Mouse (Mus musculus) hindbrain, postnatal 0 days (tissue): ENCODE data around the gene Slc18a2. TPM values are rescaled to one million over a fixed set of nuclear protein-coding genes. Genes with fewer than 3 reads are reported as not detected.

Experiments
- ATAC-seq: fragments of 200-750 bp; cut with Nextera tagmentation; 2 replicates; pipeline ENCODE4 v1.8.0; 2017; ENCODE audit warnings: mild to moderate bottlenecking, moderate TSS enrichment, moderate library complexity
- DNase-seq: peaks from one replicate; pipeline ENCODE4 v3.0.0-alpha.2; 2015; ENCODE audit warnings: low spot score
- H3K27ac ChIP-seq: fragments of 300-500 bp; sonication (generic); 2 replicates; pipeline ENCODE4 v1.5.1; 2014; ENCODE audit warnings: mild to moderate bottlenecking
- H3K27me3 ChIP-seq: fragments of 300-500 bp; sonication (generic); 2 replicates; pipeline ENCODE4 v1.6.1; 2014; ENCODE audit warnings: low read length, mixed read lengths; ENCODE audit not compliant: insufficient read depth
- H3K36me3 ChIP-seq: fragments of 300-500 bp; sonication (generic); 2 replicates; pipeline ENCODE4 v1.6.1; 2014; ENCODE audit warnings: low read length, mixed read lengths; ENCODE audit not compliant: insufficient read depth
- H3K4me1 ChIP-seq: fragments of 300-500 bp; sonication (generic); 2 replicates; pipeline ENCODE4 v1.6.1; 2014; ENCODE audit warnings: antibody characterized with exemption, low read length, mixed read lengths; ENCODE audit not compliant: insufficient read depth
- H3K4me2 ChIP-seq: fragments of 300-500 bp; sonication (generic); 2 replicates; pipeline ENCODE4 v1.6.1; 2014; ENCODE audit warnings: low read depth, mild to moderate bottlenecking, low read length, moderate library complexity, mixed read lengths
- H3K4me3 ChIP-seq: fragments of 300-500 bp; sonication (generic); 2 replicates; pipeline ENCODE4 v1.5.1; 2014; ENCODE audit warnings: low read length
- H3K9ac ChIP-seq: fragments of 300-500 bp; sonication (generic); replicated peaks from 2 replicates; pipeline ENCODE4 v1.6.1; 2014; ENCODE audit warnings: mild to moderate bottlenecking, low read length, moderate library complexity, mixed read lengths
- H3K9me3 ChIP-seq: fragments of 300-500 bp; sonication (generic); 2 replicates; pipeline ENCODE4 v1.6.1; 2016; ENCODE audit warnings: low read length, mixed read lengths
- CTCF ChIP-seq: IDR thresholded peaks from 2 replicates; pipeline ENCODE4 v1.5.1; 2016; ENCODE audit warnings: antibody characterized with exemption, control low read depth, low read depth
- WGBS: fragments of 180-500 bp; shearing (Covaris S2); extraction: QIAGEN DNeasy Blood & Tissue Kit; methylation state at CpG from one replicate; pipeline ENCODE4 v1.1.7; 2014; 5-methylcytosine and 5-hydroxymethylcytosine counted together
- polyA plus RNA-seq: library from polyadenylated mRNA; unstranded; fragments of >200 nt; fragmentation: Nextera tagmentation; extraction: Ambion mirVana; gene quantifications from 2 replicates; pipeline ENCODE4 v1.2.1, GENCODE M21; 2015
- total RNA-seq: library from RNA; depleted of rRNA; stranded (reverse); fragments of >200 nt; gene quantifications from 2 replicates; pipeline ENCODE4 v1.2.3, GENCODE M21; 2014

Gene Slc18a2
- total and polyA plus RNA-seq, 2 experiments from 2014 or later, result 13.7 to 21.3 TPM

DNA sequence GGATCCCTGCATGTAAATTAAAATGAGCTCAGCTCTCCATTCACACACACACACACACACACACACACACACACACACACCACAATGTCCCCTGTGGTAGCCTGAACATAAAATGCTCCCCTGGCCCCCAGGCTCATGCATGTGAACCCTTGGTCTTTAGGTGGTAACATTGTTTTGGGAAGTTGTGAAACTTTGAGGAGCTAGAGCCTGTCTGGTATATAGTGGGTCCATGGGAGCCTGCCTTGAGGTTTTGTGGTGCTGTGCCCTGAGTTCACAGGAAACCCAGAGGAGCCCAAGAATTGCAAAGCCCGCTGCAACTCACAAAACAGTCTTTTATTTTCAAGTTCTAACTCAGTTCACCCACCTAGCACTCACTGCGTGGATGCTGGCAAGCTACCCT lies 8.0 kb upstream of the Slc18a2 start:
- Histone ChIP-seq H3K36me3 (no peaks in the 10 kb centered on the region), H3K4me1 (no peaks in the 10 kb centered on the region), H3K9me3 (no peaks in the 10 kb centered on the region), H3K27ac (no peak overlapping the region), H3K4me2 (no peak overlapping the region), H3K4me3 (no peak overlapping the region), H3K9ac (no peak overlapping the region), H3K27me3 (no peaks in the 10 kb centered on the region)
- 65% methylated on average over 2 of the region's 2 CpGs for WGBS
- TF ChIP-seq CTCF, result no peak
- DNase-seq, result no peak
- no peak for ATAC-seq

GRCm38 (mm10) chr19:59259633-59260032 lies 1.1 kb upstream of the Slc18a2 start:
- Histone ChIP-seq H3K36me3 (no peaks in the 10 kb centered on the region), H3K9ac (no peak overlapping the region), H3K4me3 (no peak overlapping the region), H3K27ac (no peak overlapping the region), H3K4me1 (peaks cover 5% of the 10 kb centered on the region; the same call in 1 of the 2 replicates), H3K27me3 (peaks cover 8% of the 10 kb centered on the region), H3K9me3 (no peaks in the 10 kb centered on the region), H3K4me2 (no peak overlapping the region)
- DNase-seq (no peak), ATAC-seq (no peak)
- WGBS, result 34% methylated on average over 5 of the region's 5 CpGs
- no peak for TF ChIP-seq CTCF

DNA sequence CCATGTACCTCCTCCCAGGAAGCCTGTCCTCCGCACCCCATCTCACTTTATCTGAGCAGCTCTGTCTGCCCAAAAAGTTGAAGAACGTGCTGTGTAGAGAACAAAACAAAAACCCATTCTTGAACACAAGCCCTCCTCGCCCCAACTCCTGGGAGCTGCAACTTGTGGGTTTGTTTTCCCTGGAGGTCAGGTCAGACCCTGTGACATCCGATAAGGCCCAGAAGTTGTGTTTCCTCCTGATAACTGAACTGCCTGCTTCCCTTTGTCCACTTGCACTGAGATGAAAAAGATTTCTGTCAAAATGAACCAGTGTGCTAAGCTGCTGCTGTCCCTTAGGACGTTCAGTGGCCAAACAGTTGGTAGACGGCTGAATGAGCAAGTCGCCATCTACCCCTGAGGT lies 908 bp downstream of the Slc18a2 start:
- Histone ChIP-seq H3K4me2 (peak overlapping the region; percentile 62), H3K4me3 (peak overlapping the region; percentile 35; the same call in 1 of the 2 replicates), H3K9me3 (no peaks in the 10 kb centered on the region), H3K27ac (no peak overlapping the region), H3K9ac (0 out of 2 replicates have a peak overlapping the region, but pooled peaks have one; percentile 41), H3K27me3 (peaks cover 8% of the 10 kb centered on the region), H3K4me1 (peaks cover 5% of the 10 kb centered on the region; the same call in 1 of the 2 replicates), H3K36me3 (no peaks in the 10 kb centered on the region)
- DNase-seq (no peak), ATAC-seq (no peak)
- WGBS, result 54% methylated on average over 7 of the region's 7 CpGs
- no peak for TF ChIP-seq CTCF

- H3K4me3 ChIP-seq, result no peak overlapping the region
- WGBS, result 86% methylated on average over 9 of the region's 9 CpGs
- no peak for TF ChIP-seq CTCF
- H3K4me2 ChIP-seq, result no peak overlapping the region
- no peaks in the 10 kb centered on the region for H3K9me3 ChIP-seq
- no peak overlapping the region for H3K27ac ChIP-seq
- H3K36me3 ChIP-seq, result no peaks in the 10 kb centered on the region
- H3K27me3 ChIP-seq, result peaks cover 8% of the 10 kb centered on the region
- DNase-seq (no peak), ATAC-seq (no peak)
- H3K4me1 ChIP-seq, result peaks cover 12% of the 10 kb centered on the region
- H3K9ac ChIP-seq, result no peak overlapping the region
Observed at GRCm38 (mm10) chr19:59263171-59263570, 2.5 kb downstream of the Slc18a2 start.

DNA sequence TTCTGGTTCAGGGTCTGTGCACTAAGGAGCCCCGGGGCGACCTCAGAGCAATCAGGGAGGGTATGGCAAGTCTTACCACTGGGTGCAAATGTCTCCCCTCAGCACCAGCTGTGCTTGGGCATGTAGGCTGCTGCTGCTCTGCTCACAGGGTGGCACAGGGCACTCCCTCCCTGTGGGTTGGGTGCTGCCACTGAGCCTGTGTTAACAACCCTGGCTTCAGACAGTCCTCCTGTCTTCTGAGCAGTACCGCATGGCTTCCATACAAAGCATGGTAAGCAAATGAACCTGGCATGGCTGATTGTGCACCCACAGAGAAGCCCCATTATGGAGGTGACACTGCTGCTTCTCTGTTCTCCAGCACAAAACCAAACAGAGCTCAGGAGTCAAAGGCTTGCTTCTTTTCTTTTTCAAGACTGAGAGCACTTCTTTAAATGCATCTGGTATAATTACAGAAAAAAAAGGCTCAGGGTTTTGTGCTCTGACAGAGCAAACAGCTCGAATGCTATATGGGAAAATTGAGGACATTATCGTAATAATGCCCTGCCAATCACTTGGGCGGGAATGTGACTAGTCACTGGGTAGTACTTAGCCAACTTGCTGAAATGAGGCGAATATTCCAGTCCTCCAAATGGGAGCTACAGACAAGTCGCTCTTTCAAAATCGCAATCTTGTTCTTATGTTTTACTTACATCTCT lies 4.3 kb downstream of the Slc18a2 start:
- no peak overlapping the region for H3K4me2 ChIP-seq
- ATAC-seq, result no peak
- H3K4me3 ChIP-seq, result no peak overlapping the region
- 52% methylated on average over 9 of the region's 9 CpGs for WGBS
- peaks cover 12% of the 10 kb centered on the region for H3K4me1 ChIP-seq
- no peaks in the 10 kb centered on the region for H3K36me3 ChIP-seq
- H3K27ac ChIP-seq, result no peak overlapping the region
- no peak for DNase-seq
- peaks cover 8% of the 10 kb centered on the region for H3K27me3 ChIP-seq
- no peak for TF ChIP-seq CTCF
- H3K9me3 ChIP-seq, result no peaks in the 10 kb centered on the region
- H3K9ac ChIP-seq, result no peak overlapping the region

- DNase-seq, result no peak
- TF ChIP-seq CTCF, result no peak
- H3K36me3 ChIP-seq, result no peaks in the 10 kb centered on the region
- 53% methylated on average over 6 of the region's 6 CpGs for WGBS
- no peak overlapping the region for H3K4me3 ChIP-seq
- no peak for ATAC-seq
- no peak overlapping the region for H3K9ac ChIP-seq
- H3K9me3 ChIP-seq, result no peaks in the 10 kb centered on the region
- peaks cover 7% of the 10 kb centered on the region for H3K4me1 ChIP-seq
- no peak overlapping the region for H3K4me2 ChIP-seq
- no peak overlapping the region for H3K27ac ChIP-seq
- 0 out of 2 replicates have a peak, but pooled peaks cover 3% of the 10 kb centered on the region for H3K27me3 ChIP-seq
Observed at GRCm38 (mm10) chr19:59265907-59266306, 5.2 kb downstream of the Slc18a2 start.

GRCm38 (mm10) chr19:59267417-59267963 lies 6.8 kb downstream of the Slc18a2 start:
- H3K4me3 ChIP-seq, result no peak overlapping the region
- H3K4me1 ChIP-seq, result peaks cover 7% of the 10 kb centered on the region; the same call in 1 of the 2 replicates
- H3K27ac ChIP-seq, result no peak overlapping the region
- TF ChIP-seq CTCF, result peak; percentile 13; the same call in 1 of the 2 replicates
- H3K36me3 ChIP-seq, result no peaks in the 10 kb centered on the region
- WGBS, result 10% methylated on average over 5 of the region's 5 CpGs
- H3K9me3 ChIP-seq, result no peaks in the 10 kb centered on the region
- 0 out of 2 replicates have a peak, but pooled peaks cover 3% of the 10 kb centered on the region for H3K27me3 ChIP-seq
- H3K4me2 ChIP-seq, result no peak overlapping the region
- H3K9ac ChIP-seq, result no peak overlapping the region
- DNase-seq (peak; percentile 46), ATAC-seq (peak; percentile 59; the same call in 1 of the 2 replicates)
